Mouse (Mus musculus): ENCODE measurements around the gene Defb15. TPM values are rescaled to one million over a fixed set of nuclear protein-coding genes. Genes with fewer than 3 reads are reported as not detected.
"Not testable (repeated sequence)": the region's sequence is repeated elsewhere in the genome, so short reads cannot be mapped to it uniquely, and the experiment has no call there.

The Defb15 gene
- polyA plus RNA-seq (2015; fragmentation: Nextera tagmentation; extraction: Ambion mirVana): not detected in 2 replicates

DNA sequence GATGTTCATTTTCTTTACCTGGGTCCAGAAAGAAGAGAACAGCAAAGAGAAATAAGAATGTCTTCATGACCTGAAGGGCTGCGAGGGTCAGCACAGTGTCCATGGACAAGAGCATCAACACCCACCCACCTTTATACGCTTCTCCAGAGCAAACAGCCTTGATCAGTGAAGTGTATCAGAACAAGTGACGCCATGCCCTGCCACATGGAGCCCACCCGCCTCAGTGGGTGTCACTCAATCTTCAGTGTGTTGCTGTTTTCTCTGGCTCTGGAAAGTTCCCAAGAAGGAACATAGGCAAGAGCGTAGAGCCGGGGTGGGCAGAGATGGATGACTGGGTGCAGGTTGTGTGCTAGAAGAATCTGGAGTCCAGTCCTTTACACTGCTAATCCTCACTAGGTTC lies at the start of gene Defb15:
Gene Defb15 (minus strand): TSS at position 101 of the 400 bp plus-strand sequence.
- no peak within 1 kb of the TSS for H3K4me2 ChIP-seq
- H3K4me3 ChIP-seq: no peak within 1 kb of the TSS
- H3K27ac ChIP-seq (replicated peaks): no peak within 1 kb of the TSS
- H3K4me1 ChIP-seq (replicated peaks): no peaks in the 10 kb centered on the region
- H3K36me3 ChIP-seq: no peaks in the 10 kb centered on the region
- H3K9me3 ChIP-seq: no peaks in the 10 kb centered on the region
- no peaks in the 10 kb centered on the region for H3K27me3 ChIP-seq
- no peak within 1 kb of the TSS for H3K9ac ChIP-seq
- 96% methylated on average over 6 of the region's 6 CpGs for WGBS
- ATAC-seq (ENCODE audit: low read depth): no peak

- H3K9me3 ChIP-seq: no peaks in the 10 kb centered on the region
- H3K4me2 ChIP-seq: no peak overlapping the region
- no peaks in the 10 kb centered on the region for H3K4me1 ChIP-seq (replicated peaks)
- no peak overlapping the region for H3K27ac ChIP-seq (replicated peaks)
- 53% methylated on average over 8 of the region's 8 CpGs for WGBS
- H3K36me3 ChIP-seq: no peaks in the 10 kb centered on the region
- ATAC-seq (ENCODE audit: low read depth): peak; percentile 63
- H3K4me3 ChIP-seq: no peak overlapping the region
- H3K27me3 ChIP-seq: no peaks in the 10 kb centered on the region
- H3K9ac ChIP-seq: no peak overlapping the region
Measured at GRCm38 (mm10) chr8:21981664-21982337, 49.3 kb upstream of the Defb15 start.

GRCm38 (mm10) chr8:21978193-21978592 lies 45.7 kb upstream of the Defb15 start:
- 63% methylated on average over 4 of the region's 4 CpGs for WGBS
- H3K9me3 ChIP-seq: no peaks in the 10 kb centered on the region
- no peak overlapping the region for H3K9ac ChIP-seq

GRCm38 (mm10) chr8:21969475-21969874 lies 37.0 kb upstream of the Defb15 start, which contains the start of gene Ccdc70:
Gene Ccdc70, plus strand, starts transcription at chr8:21969775.
- Histone ChIP-seq H3K27ac (replicated peaks) (no peak within 1 kb of the TSS), H3K4me1 (replicated peaks) (no peaks in the 10 kb centered on the region), H3K36me3 (no peaks in the 10 kb centered on the region), H3K4me2 (no peak within 1 kb of the TSS), H3K27me3 (no peaks in the 10 kb centered on the region), H3K9me3 (no peaks in the 10 kb centered on the region), H3K4me3 (no peak within 1 kb of the TSS), H3K9ac (no peak within 1 kb of the TSS)
- no peak for ATAC-seq (ENCODE audit: low read depth)
- 96% methylated on average over 3 of the region's 3 CpGs for WGBS

More at GRCm38 (mm10) chr8:21978193-21978592, 45.7 kb upstream of the Defb15 start:
- H3K27ac ChIP-seq (replicated peaks): no peak overlapping the region
- no peak for ATAC-seq (ENCODE audit: low read depth)
- H3K27me3 ChIP-seq: no peaks in the 10 kb centered on the region
- H3K4me1 ChIP-seq (replicated peaks): no peaks in the 10 kb centered on the region
- H3K4me2 ChIP-seq: no peak overlapping the region
- no peak overlapping the region for H3K4me3 ChIP-seq
- no peaks in the 10 kb centered on the region for H3K36me3 ChIP-seq

GRCm38 (mm10) chr8:21966646-21967045 lies 34.1 kb upstream of the Defb15 start:
- 78% methylated on average over 1 of the region's 1 CpGs for WGBS
- ATAC-seq (ENCODE audit: low read depth): no peak

DNA sequence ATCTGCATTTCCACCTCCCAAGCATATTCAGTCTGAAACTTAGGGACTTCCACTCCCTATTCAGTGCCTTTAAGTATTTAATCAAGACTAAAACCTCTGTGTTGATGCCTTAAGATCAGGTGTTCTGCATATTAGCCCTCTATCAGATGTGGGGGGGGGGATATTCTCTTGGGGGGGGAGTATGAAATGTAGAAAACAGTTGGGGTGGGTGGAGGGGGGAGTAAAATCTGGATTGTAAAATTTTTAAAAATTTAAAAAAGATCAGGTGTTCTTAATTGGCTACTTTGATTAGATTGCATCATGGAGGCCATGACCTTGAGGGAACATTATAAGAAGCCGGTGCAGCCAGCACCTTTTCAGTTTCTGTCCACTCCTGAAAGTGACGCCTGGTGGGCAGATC lies 25.9 kb upstream of the Defb15 start, which contains the start of gene Fam90a1a:
Gene Fam90a1a (plus strand): TSS at position 301 of the 400 bp plus-strand sequence.
- 89% methylated on average over 2 of the region's 2 CpGs for WGBS
- Histone ChIP-seq H3K9me3 (no peaks in the 10 kb centered on the region), H3K36me3 (no peaks in the 10 kb centered on the region), H3K27ac (replicated peaks) (no peak within 1 kb of the TSS), H3K4me1 (replicated peaks) (no peaks in the 10 kb centered on the region), H3K9ac (no peak within 1 kb of the TSS), H3K4me2 (no peak within 1 kb of the TSS), H3K27me3 (no peaks in the 10 kb centered on the region), H3K4me3 (no peak within 1 kb of the TSS)
- no peak for ATAC-seq (ENCODE audit: low read depth)

More at GRCm38 (mm10) chr8:21966646-21967045, 34.1 kb upstream of the Defb15 start:
- Histone ChIP-seq H3K4me3 (no peak overlapping the region), H3K27me3 (no peaks in the 10 kb centered on the region), H3K9me3 (no peaks in the 10 kb centered on the region), H3K36me3 (no peaks in the 10 kb centered on the region), H3K4me2 (no peak overlapping the region), H3K27ac (replicated peaks) (no peak overlapping the region), H3K4me1 (replicated peaks) (no peaks in the 10 kb centered on the region), H3K9ac (no peak overlapping the region)

DNA sequence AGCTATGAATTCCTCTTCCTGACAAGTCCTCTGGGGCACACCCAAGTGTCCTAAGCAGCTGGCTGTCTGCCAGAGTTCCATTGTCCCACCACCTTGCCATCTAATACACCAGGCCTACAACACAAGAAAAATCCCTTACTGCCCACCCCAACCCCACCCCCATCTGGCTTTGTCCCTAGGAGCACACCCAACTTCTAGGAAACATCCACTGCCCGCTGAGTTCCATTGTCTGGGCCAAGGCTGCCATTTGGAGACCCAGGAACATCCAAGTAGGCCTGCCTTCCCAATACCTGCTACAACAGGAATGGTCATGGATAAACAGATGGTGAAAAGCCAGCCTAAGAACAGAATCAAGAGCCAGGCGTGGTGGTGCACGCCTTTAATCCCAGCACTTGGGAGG lies 23.8 kb upstream of the Defb15 start:
- H3K4me3 ChIP-seq: no peak overlapping the region
- no peak overlapping the region for H3K27ac ChIP-seq (replicated peaks)
- H3K9ac ChIP-seq: no peak overlapping the region
- H3K4me2 ChIP-seq: no peak overlapping the region
- no peaks in the 10 kb centered on the region for H3K4me1 ChIP-seq (replicated peaks)
- no peak for ATAC-seq (ENCODE audit: low read depth)
- WGBS: 84% methylated on average over 3 of the region's 3 CpGs
- no peaks in the 10 kb centered on the region for H3K9me3 ChIP-seq
- no peaks in the 10 kb centered on the region for H3K27me3 ChIP-seq
- no peaks in the 10 kb centered on the region for H3K36me3 ChIP-seq

DNA sequence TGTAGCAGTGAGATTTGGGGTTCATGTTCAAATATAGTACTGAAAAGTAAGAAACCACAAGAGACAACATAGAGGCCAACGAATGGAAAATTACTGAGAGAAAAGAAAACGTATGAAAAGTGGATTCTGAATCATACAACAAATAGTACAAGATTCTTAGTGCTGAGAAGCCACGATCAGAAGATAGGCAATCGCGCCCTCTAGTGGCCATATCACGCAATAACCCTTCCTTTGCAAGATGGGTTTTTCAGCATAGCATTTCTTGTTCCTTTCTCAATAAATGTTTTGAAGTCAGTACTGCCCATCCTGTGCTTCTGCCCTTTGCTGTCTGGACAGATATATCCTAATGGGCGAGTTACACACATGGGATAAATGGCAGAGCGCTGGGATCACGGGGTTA lies 22.8 kb upstream of the Defb15 start:
- Histone ChIP-seq H3K4me3 (no peak overlapping the region), H3K9me3 (no peaks in the 10 kb centered on the region), H3K4me1 (replicated peaks) (no peaks in the 10 kb centered on the region), H3K36me3 (no peaks in the 10 kb centered on the region), H3K27me3 (no peaks in the 10 kb centered on the region), H3K27ac (replicated peaks) (no peak overlapping the region), H3K4me2 (no peak overlapping the region), H3K9ac (no peak overlapping the region)
- WGBS: 8% methylated on average over 9 of the region's 9 CpGs
- no peak for ATAC-seq (ENCODE audit: low read depth)

DNA sequence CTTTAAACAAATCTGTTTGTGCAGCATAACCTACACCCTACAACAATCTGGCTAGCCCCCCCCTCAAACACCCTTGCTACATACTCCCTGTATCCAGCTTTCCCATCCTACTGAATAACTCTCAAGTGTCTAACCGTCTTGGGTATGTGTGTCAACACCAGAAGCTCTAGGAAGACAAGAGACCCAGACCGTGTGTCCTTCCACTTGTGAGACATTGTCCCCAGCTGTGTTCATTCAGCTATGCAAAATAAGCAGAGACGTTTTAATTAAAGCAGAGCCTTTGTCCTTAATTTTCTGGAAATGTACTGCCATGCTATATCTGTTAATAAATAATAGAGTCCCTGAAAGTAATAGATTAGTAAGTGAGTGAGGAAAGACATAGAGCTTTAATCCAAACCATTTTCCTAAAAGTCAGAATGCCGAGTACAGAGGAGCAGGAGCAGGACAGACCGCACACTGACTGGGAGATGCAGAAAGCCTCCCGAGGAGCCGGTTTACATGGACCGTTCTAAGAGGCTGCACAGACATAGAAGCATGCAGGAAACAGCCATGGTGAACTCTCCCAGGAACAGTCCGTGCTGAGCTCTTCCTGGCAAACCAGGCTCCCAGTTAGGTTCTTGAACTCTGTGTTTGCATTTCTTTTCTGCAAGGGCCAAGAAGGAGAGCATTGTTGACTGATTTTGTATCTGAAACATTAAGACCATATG lies 15.0 kb upstream of the Defb15 start:
- Histone ChIP-seq H3K27ac (replicated peaks) (no peak overlapping the region), H3K4me1 (replicated peaks) (no peaks in the 10 kb centered on the region), H3K36me3 (no peaks in the 10 kb centered on the region), H3K4me2 (no peak overlapping the region), H3K9me3 (no peaks in the 10 kb centered on the region), H3K4me3 (no peak overlapping the region), H3K27me3 (no peaks in the 10 kb centered on the region), H3K9ac (no peak overlapping the region)
- 62% methylated on average over 9 of the region's 9 CpGs for WGBS
- ATAC-seq (ENCODE audit: low read depth): no peak

DNA sequence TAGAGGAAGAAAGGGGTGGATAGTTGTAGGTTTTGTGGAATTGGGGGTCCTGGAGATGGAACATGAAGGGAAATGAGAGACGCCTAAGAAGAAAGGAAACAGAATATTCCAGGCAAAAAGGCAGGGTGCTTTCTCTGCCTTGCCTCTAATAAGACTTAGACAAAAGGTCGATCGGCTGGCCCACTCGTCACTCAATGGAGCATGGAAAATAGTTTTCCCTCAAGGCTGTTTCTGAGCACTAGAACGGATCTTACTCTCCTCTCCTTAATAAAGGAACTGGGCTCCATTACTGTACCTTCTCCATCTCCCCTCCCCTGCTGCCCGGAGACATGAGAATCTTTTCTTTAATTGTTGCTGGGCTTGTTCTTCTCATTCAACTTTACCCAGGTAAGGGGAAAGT lies 14.0 kb upstream of the Defb15 start, which contains the start of gene Defb13:
Gene Defb13 (plus strand): TSS at position 301 of the 400 bp plus-strand sequence.
- Histone ChIP-seq H3K4me2 (no peak within 1 kb of the TSS), H3K9ac (no peak within 1 kb of the TSS), H3K27me3 (no peaks in the 10 kb centered on the region), H3K4me3 (no peak within 1 kb of the TSS), H3K9me3 (no peaks in the 10 kb centered on the region), H3K36me3 (no peaks in the 10 kb centered on the region), H3K27ac (replicated peaks) (no peak within 1 kb of the TSS), H3K4me1 (replicated peaks) (no peaks in the 10 kb centered on the region)
- 75% methylated on average over 6 of the region's 6 CpGs for WGBS
- no peak for ATAC-seq (ENCODE audit: low read depth)

DNA sequence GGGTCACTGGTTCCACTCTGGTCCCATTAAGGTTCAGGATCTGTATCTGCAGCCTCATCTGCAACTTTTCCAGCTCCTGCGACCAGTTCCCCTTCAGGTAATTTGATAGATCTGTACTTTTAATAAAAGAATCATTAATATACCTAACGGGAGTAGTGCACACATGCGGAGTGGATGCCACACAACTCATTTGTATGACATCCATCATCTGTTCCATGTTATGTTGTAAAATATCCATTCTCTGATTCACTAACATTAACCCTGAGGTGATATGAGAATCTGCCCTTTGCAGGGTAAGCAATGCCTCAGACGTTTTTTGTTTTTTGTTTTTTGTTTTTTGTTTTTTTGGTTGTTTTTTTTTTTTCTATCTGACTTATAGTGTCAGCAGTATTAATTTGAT lies 5.5 kb upstream of the Defb15 start, which contains the start of gene Defb35:
Gene Defb35 (plus strand): TSS at position 301 of the 400 bp plus-strand sequence.
- H3K4me2 ChIP-seq; H3K27me3 ChIP-seq; H3K27ac ChIP-seq (replicated peaks); ATAC-seq (ENCODE audit: low read depth); H3K4me3 ChIP-seq; H3K9me3 ChIP-seq; H3K9ac ChIP-seq; H3K36me3 ChIP-seq; H3K4me1 ChIP-seq (replicated peaks): not testable (repeated sequence)
- WGBS: 88% methylated on average over 4 of the region's 4 CpGs

GRCm38 (mm10) chr8:21930754-21931153 lies 1.8 kb downstream of the Defb15 start:
- not testable (repeated sequence) for H3K4me3 ChIP-seq; H3K27me3 ChIP-seq; ATAC-seq (ENCODE audit: low read depth); H3K9me3 ChIP-seq; H3K4me2 ChIP-seq; H3K9ac ChIP-seq; H3K36me3 ChIP-seq; H3K27ac ChIP-seq (replicated peaks); H3K4me1 ChIP-seq (replicated peaks)
- WGBS: 77% methylated on average over 3 of the region's 3 CpGs

Data from neural tube, embryonic 13.5 days (tissue).